Mouse (Mus musculus) testis, postnatal 10 days (tissue): Measurements from ENCODE around the gene Dsn1.
A peak's percentile ranks its signal among the peaks of the same experiment; 100 is the strongest.

Experiments used
- DNase-seq: peaks from one replicate; pipeline ENCODE4 v3.0.0; 2021; ENCODE audit warnings: low spot score

Dsn1 gene

GRCm38 (mm10) chr2:157006511-157007233, at the start of gene Dsn1:
Dsn1 (minus strand) TSS chr2:157007154.
- peak; percentile 94 for DNase-seq

- no peak for DNase-seq
These were observed 48.8 kb upstream of the Dsn1 start for GRCm38 (mm10) chr2:157055721-157056120.

- no peak for DNase-seq
These were observed 47.9 kb upstream of the Dsn1 start for GRCm38 (mm10) chr2:157054816-157055215.

GRCm38 (mm10) chr2:157054297-157054696, 47.3 kb upstream of the Dsn1 start:
- DNase-seq, result no peak

- no peak for DNase-seq
These were observed 46.8 kb upstream of the Dsn1 start for GRCm38 (mm10) chr2:157053787-157054186.

GRCm38 (mm10) chr2:157053124-157053523, 46.2 kb upstream of the Dsn1 start:
- no peak for DNase-seq

- no peak for DNase-seq
These were observed 45.5 kb upstream of the Dsn1 start for GRCm38 (mm10) chr2:157052448-157052847.

GRCm38 (mm10) chr2:157049831-157050243, 42.9 kb upstream of the Dsn1 start:
- no peak for DNase-seq

GRCm38 (mm10) chr2:157048395-157049181, 41.6 kb upstream of the Dsn1 start:
- DNase-seq, result no peak

GRCm38 (mm10) chr2:157046956-157047355, 40.0 kb upstream of the Dsn1 start:
- no peak for DNase-seq

GRCm38 (mm10) chr2:157045932-157046331, 39.0 kb upstream of the Dsn1 start:
- DNase-seq, result no peak

GRCm38 (mm10) chr2:157043987-157044386, 37.0 kb upstream of the Dsn1 start:
- DNase-seq, result no peak

GRCm38 (mm10) chr2:157043556-157043955, 36.6 kb upstream of the Dsn1 start:
- no peak for DNase-seq

GRCm38 (mm10) chr2:157041421-157041820, 34.5 kb upstream of the Dsn1 start:
- no peak for DNase-seq

GRCm38 (mm10) chr2:157040649-157041046, 33.7 kb upstream of the Dsn1 start:
- DNase-seq, result no peak

- DNase-seq, result peak; percentile 70
These were observed 33.1 kb upstream of the Dsn1 start for GRCm38 (mm10) chr2:157039900-157040648.

GRCm38 (mm10) chr2:157037303-157037702, 30.3 kb upstream of the Dsn1 start:
- DNase-seq, result no peak

- DNase-seq, result no peak
These were observed 29.4 kb upstream of the Dsn1 start for GRCm38 (mm10) chr2:157036400-157036799.

GRCm38 (mm10) chr2:157035371-157035770, 28.4 kb upstream of the Dsn1 start:
- DNase-seq, result no peak

- DNase-seq, result peak; percentile 95
These were observed 23.9 kb upstream of the Dsn1 start for GRCm38 (mm10) chr2:157030804-157031203.

GRCm38 (mm10) chr2:157028261-157028660, 21.3 kb upstream of the Dsn1 start:
- no peak for DNase-seq
